Mouse (Mus musculus): ENCODE results near the gene Fam216a.

GRCm38 (mm10) chr5:122323523-122323922 lies 48.6 kb downstream of the Fam216a start:
- TF ChIP-seq CTCF (IDR thresholded peaks at IDR 0.05; ENCODE audit: control insufficient read depth, insufficient read depth, insufficient replicate concordance, low read depth, low read length) (no peak), POLR2A (IDR thresholded peaks at IDR 0.05; ENCODE audit: control insufficient read depth, low read depth, low read length) (no peak)
